ENCODE assay signal across 8 mouse cellular contexts in the genomic region with DNA sequence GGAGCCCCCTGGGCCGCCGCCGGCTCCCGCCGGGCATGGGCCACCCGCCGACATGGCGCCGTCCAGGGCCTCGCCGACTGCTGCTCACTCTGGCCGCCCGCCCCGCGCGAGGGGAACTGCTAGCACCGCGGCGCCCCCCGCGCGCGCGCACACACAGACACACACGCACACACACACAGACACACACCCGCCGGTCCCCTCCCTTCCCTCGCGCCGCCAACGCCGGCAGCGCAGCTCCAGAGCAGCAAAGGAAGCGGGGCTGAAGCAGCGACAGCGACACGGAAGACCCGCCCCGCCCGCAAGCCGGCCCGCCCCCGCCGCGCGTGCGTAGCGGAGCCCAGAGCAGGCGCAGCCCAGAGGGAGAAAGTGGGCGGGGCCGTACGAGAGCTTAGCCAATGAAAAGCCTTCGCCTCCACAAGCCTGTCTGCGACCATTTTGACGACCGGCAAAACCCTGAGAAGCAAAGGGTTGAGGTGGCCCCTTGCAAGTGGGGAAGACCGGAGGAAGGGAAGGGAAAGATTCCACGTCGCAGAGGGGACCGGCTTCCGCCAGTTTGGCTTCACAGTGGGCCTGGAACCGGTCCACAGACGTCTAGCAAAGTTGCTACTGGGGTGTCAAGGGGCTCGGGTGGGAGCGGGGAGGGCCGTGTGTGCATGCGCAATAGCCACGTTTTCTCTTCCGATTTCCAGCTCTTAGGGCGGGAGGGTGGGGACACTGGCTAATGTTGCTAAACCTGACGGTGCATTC. TPM values are rescaled to one million over a fixed set of nuclear protein-coding genes. Genes with fewer than 3 reads are reported as not detected.
A peak's percentile ranks its signal among the peaks of the same experiment; 100 is the strongest.
DNase-seq lines count a peak whose midpoint lies in the region; ATAC-seq and TF ChIP-seq lines count a peak whose summit lies in the region.

A gene (minus strand): TSS at position 280 of the 747 bp plus-strand sequence.

- peak within 1 kb of the TSS; percentile 95 for H3K27ac ChIP-seq in hindbrain, embryonic 14.5 days

- H3K9ac ChIP-seq in hindbrain, embryonic 14.5 days, result peak within 1 kb of the TSS; percentile 88

- H3K9me3 ChIP-seq in hindbrain, embryonic 14.5 days (ENCODE audit: control insufficient read depth, low read length), result no peaks in the 10 kb centered on the region

- DNase-seq in Patski (ENCODE audit: low read depth, low spot score), result peak; percentile 69
- peak; percentile 99 for DNase-seq in cerebellum, postnatal 14 days
- peak; percentile 94 to 96 for DNase-seq in frontal cortex, postnatal 25 days (ENCODE audit: low spot score in 2 of 2)
- peak; percentile 98 for DNase-seq in hindbrain, embryonic 14.5 days (ENCODE audit: low spot score)
- DNase-seq in layer of hippocampus, postnatal 36 days, result peak; percentile 95 to 97
- DNase-seq in lung, postnatal 36 days, result peak; percentile 99
- peak; percentile 98 for DNase-seq in retina, postnatal 1 day
- DNase-seq in urinary bladder, adult 18-20 months (ENCODE audit: low spot score in 2 of 2), result peak; percentile 92 to 95

- H3K27me3 ChIP-seq in Patski, result peaks cover 2% of the 10 kb centered on the region
- H3K27me3 ChIP-seq in hindbrain, embryonic 14.5 days (ENCODE audit: control insufficient read depth, insufficient read depth, low read length), result no peaks in the 10 kb centered on the region

- H3K4me2 ChIP-seq in hindbrain, embryonic 14.5 days (replicated peaks), result peak within 1 kb of the TSS; percentile 78

- WGBS in hindbrain, embryonic 14.5 days, result under 1% methylated on average over 70 of the region's 71 CpGs

- CTCF ChIA-PET in Patski (lab: Charles Lee), result interaction anchor here (0.9 to 4.1 kb wide), 5 partner anchors 8 to 166 kb away, joined by 3 to 19 read pairs (median 4); a partner anchor contains a TSS

- in situ Hi-C loops in Patski (cut with MboI; ENCODE audit: low pct_unique_long_range_greater_than_20kb), result loop anchor here (10.0 to 25.0 kb wide), 2 partner anchors 277 to 595 kb away; no protein-coding TSS in a partner anchor

- ATAC-seq in Patski, result peak; percentile 95
- ATAC-seq in hindbrain, embryonic 14.5 days (ENCODE audit: low FRiP score), result peak; percentile 99

- POLR2A ChIA-PET in Patski (lab: Charles Lee), result no interaction called here

- peak within 1 kb of the TSS; percentile 85 for H3K4me3 ChIP-seq in hindbrain, embryonic 14.5 days (replicated peaks; ENCODE audit: low read length)

- H3K36me3 ChIP-seq in hindbrain, embryonic 14.5 days (replicated peaks; ENCODE audit: control insufficient read depth, insufficient read depth), result no peaks in the 10 kb centered on the region

- no peak for TF ChIP-seq CTCF in Patski (IDR thresholded peaks at IDR 0.05)

- peaks cover 28% of the 10 kb centered on the region for H3K4me1 ChIP-seq in hindbrain, embryonic 14.5 days (replicated peaks; ENCODE audit: control insufficient read depth, insufficient read depth, low read length)

RNA-seq across cellular contexts. Expression of the gene that starts here (rescaled TPM):
- 26.2 TPM for polyA plus RNA-seq in Patski (2021)
- polyA plus RNA-seq in hindbrain, embryonic 14.5 days (2014; fragmentation: Nextera tagmentation; extraction: Ambion mirVana), result 26.1 and 27.4 TPM in 2 replicates
- 10 to 100 TPM; 41.6 to 41.8 TPM for total RNA-seq in layer of hippocampus, postnatal 36 days (2021)

Comparison
In these comparisons a context has a peak if more than half of its experiments do, and no peak if none do; other contexts are left out.
1. Peak in every context shown above with its lines: DNase-seq, ATAC-seq, H3K4me3 ChIP-seq and H3K27ac ChIP-seq.